Mouse (Mus musculus): ENCODE measurements around the gene Prrt1.

DNA sequence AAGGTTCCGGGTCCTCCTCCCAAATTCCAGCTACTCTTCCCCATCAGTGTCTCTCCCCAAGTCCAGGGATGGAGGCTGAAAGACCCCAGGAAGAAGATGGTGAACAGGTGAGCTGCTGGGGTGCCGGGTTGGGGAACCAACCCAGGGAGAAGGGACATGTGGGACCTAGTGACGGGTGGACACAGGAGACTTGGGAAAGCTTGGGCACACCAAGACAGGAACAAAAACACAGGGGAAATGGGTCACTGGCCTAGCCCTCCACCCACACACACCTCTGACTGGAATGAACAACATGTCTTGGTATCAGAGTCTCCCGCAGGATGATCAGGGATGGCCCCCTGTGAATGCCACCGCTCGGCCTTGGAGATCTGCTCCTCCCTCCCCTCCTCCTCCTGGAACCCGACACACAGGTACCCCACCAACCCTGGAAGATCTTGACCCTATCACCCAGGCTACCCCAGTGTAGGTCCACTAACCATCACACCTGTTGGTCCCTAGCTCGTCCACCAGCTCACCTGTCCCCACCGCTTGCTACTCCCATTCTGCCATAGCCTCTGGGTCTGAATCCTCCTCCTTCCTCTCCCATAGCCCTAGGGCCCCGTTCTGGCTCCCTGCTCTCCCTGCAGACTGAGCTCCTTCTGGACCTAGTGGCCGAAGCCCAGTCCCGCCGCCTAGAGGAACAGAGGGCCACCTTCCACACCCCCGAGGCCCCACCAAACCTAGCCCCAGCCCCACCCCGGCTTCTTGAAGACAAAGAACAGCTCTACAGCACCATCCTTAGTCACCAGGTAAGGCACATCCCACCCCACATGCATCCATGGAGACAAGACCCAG is 39.0 kb upstream of the Prrt1 start:
- TF ChIP-seq EP300 (optimal IDR thresholded peaks at IDR 0.05), result no peak
- no peak for TF ChIP-seq CTCF (IDR thresholded peaks at IDR 0.05; ENCODE audit: low read depth)

Data from stomach, postnatal 0 days (tissue).